Mouse (Mus musculus): Measurements from ENCODE around the gene Ywhae.

DNA sequence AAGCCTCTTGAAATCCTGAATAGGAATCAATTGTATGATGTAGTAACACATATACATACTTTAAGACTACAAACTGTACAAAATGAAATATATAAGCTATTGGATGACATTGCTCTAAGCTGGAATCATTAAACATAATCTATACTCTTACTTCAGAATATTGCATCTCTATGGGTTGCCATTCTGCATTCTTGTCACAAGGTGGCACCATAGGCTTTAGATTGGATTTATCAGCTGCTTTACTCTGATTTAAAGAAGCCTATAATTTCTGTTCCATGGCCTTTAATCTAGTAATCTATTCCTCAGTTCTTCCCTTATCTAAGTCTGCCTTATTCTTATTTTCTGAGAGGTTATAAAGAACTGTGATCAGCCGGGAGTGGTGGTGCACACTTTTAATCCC, 18.7 kb upstream of the Ywhae start:
- TF ChIP-seq POLR2A (IDR thresholded peaks at IDR 0.05; ENCODE audit: low read depth, low read length) (no peak), CTCF (IDR thresholded peaks at IDR 0.05; ENCODE audit: borderline replicate concordance, insufficient read depth, low read length) (no peak)
